Mouse (Mus musculus) liver (tissue): ENCODE measurements at regions not wholly inside any gene's neighbourhood (a gene's known extent, or its start where the extent isn't known, plus 50 kb on each side); places are given as distances from the start of the nearest gene placed in this dataset.
"Not testable (repeated sequence)": the region's sequence is repeated elsewhere in the genome, so short reads cannot be mapped to it uniquely, and the experiment has no call there.

Experiments
- DNase-seq: peaks from one replicate; pipeline ENCODE4 v3.0.0-alpha.2; 2020; ENCODE audit warnings: mixed read lengths

- DNase-seq = no peak
Observed at GRCm38 (mm10) chr11:113142816-113143215, 360.8 kb downstream of the Sox9 start.

- DNase-seq = no peak
Observed at GRCm38 (mm10) chr11:113143839-113144627, 362.0 kb downstream of the Sox9 start.

- no peak for DNase-seq
Observed at GRCm38 (mm10) chr11:113145721-113146120, 363.7 kb downstream of the Sox9 start.

GRCm38 (mm10) chr11:113146762-113147161 lies 364.7 kb downstream of the Sox9 start:
- DNase-seq = no peak

GRCm38 (mm10) chr11:113147535-113148197 lies 365.6 kb downstream of the Sox9 start:
- no peak for DNase-seq

GRCm38 (mm10) chr11:113148198-113148537 lies 366.1 kb downstream of the Sox9 start:
- no peak for DNase-seq

- DNase-seq = no peak
Observed at GRCm38 (mm10) chr11:113155515-113155914, 373.5 kb downstream of the Sox9 start.

- DNase-seq = no peak
Observed at GRCm38 (mm10) chr11:113163941-113164340, 381.9 kb downstream of the Sox9 start.

GRCm38 (mm10) chr11:113164510-113164909 lies 382.5 kb downstream of the Sox9 start:
- DNase-seq = no peak

GRCm38 (mm10) chr11:113165069-113165795 lies 383.2 kb downstream of the Sox9 start:
- peak; percentile 74 for DNase-seq

GRCm38 (mm10) chr11:113166517-113166916 lies 384.5 kb downstream of the Sox9 start:
- DNase-seq = no peak

- peak; percentile 88 for DNase-seq
Observed at GRCm38 (mm10) chr11:113172497-113173140, 390.6 kb downstream of the Sox9 start.

- not testable (repeated sequence) for DNase-seq
Observed at GRCm38 (mm10) chr11:113173317-113173716, 391.3 kb downstream of the Sox9 start.

- DNase-seq = peak; percentile 58
Observed at GRCm38 (mm10) chr11:113174011-113174507, 392.0 kb downstream of the Sox9 start.

- DNase-seq = peak; percentile 61
Observed at GRCm38 (mm10) chr11:113175323-113175722, 393.3 kb downstream of the Sox9 start.

GRCm38 (mm10) chr11:113176183-113176582 lies 394.2 kb downstream of the Sox9 start:
- peak; percentile 40 for DNase-seq

GRCm38 (mm10) chr11:113178375-113178774 lies 396.4 kb downstream of the Sox9 start:
- no peak for DNase-seq

- DNase-seq = no peak
Observed at GRCm38 (mm10) chr11:113180008-113180407, 398.0 kb downstream of the Sox9 start.

GRCm38 (mm10) chr11:113182083-113182861 lies 400.2 kb downstream of the Sox9 start:
- DNase-seq = no peak

GRCm38 (mm10) chr11:113183556-113183955 lies 401.5 kb downstream of the Sox9 start:
- no peak for DNase-seq

- DNase-seq = no peak
Observed at GRCm38 (mm10) chr11:113184095-113184494, 402.1 kb downstream of the Sox9 start.

GRCm38 (mm10) chr11:113187407-113187806 lies 405.4 kb downstream of the Sox9 start:
- DNase-seq = no peak
